Mouse (Mus musculus): ENCODE results near the gene Rorc. TPM values are rescaled to one million over a fixed set of nuclear protein-coding genes. Genes with fewer than 3 reads are reported as not detected.
A peak's percentile ranks its signal among the peaks of the same experiment; 100 is the strongest.

Gene Rorc
- total RNA-seq (2015) (0.16 and 0.55 TPM in 2 replicates), total RNA-seq (2017) (0.18 and 0.45 TPM in 2 replicates)

- no peak for ATAC-seq (ENCODE audit: poor library complexity, severe bottlenecking)
These were observed at the start of gene Rorc for GRCm38 (mm10) chr3:94372641-94373040. Gene Rorc (plus strand): TSS chr3:94372794.

GRCm38 (mm10) chr3:94328681-94329080 is 43.9 kb upstream of the Rorc start:
- ATAC-seq (ENCODE audit: poor library complexity, severe bottlenecking), result no peak

GRCm38 (mm10) chr3:94334442-94334841 is 38.2 kb upstream of the Rorc start:
- no peak for ATAC-seq (ENCODE audit: poor library complexity, severe bottlenecking)

- ATAC-seq (ENCODE audit: poor library complexity, severe bottlenecking), result no peak
These were observed 34.1 kb upstream of the Rorc start for GRCm38 (mm10) chr3:94338522-94338921.

GRCm38 (mm10) chr3:94341959-94342422 is 30.6 kb upstream of the Rorc start, which contains the start of gene Them5:
Gene Them5 (plus strand): TSS chr3:94342099.
- no peak for ATAC-seq (ENCODE audit: poor library complexity, severe bottlenecking)

- no peak for ATAC-seq (ENCODE audit: poor library complexity, severe bottlenecking)
These were observed 30.0 kb upstream of the Rorc start for GRCm38 (mm10) chr3:94342552-94342951.

- ATAC-seq (ENCODE audit: poor library complexity, severe bottlenecking), result no peak
These were observed 28.4 kb upstream of the Rorc start for GRCm38 (mm10) chr3:94344182-94344581.

- ATAC-seq (ENCODE audit: poor library complexity, severe bottlenecking), result no peak
These were observed 27.7 kb upstream of the Rorc start for GRCm38 (mm10) chr3:94344897-94345296.

GRCm38 (mm10) chr3:94348146-94348545 is 24.4 kb upstream of the Rorc start:
- no peak for ATAC-seq (ENCODE audit: poor library complexity, severe bottlenecking)

- ATAC-seq (ENCODE audit: poor library complexity, severe bottlenecking), result no peak
These were observed 11.8 kb upstream of the Rorc start for GRCm38 (mm10) chr3:94360812-94361211.

- ATAC-seq (ENCODE audit: poor library complexity, severe bottlenecking), result no peak
These were observed 10.5 kb upstream of the Rorc start, which contains the start of gene C2cd4d for GRCm38 (mm10) chr3:94362138-94362537. Gene C2cd4d (plus strand): TSS chr3:94362438.

- ATAC-seq (ENCODE audit: poor library complexity, severe bottlenecking), result no peak
These were observed 9.1 kb upstream of the Rorc start for GRCm38 (mm10) chr3:94363291-94364153.

- no peak for ATAC-seq (ENCODE audit: poor library complexity, severe bottlenecking)
These were observed 8.5 kb upstream of the Rorc start for GRCm38 (mm10) chr3:94364154-94364526.

- peak; percentile 90 for ATAC-seq (ENCODE audit: poor library complexity, severe bottlenecking)
These were observed 5.8 kb upstream of the Rorc start for GRCm38 (mm10) chr3:94366761-94367160.

GRCm38 (mm10) chr3:94367511-94367910 is 5.1 kb upstream of the Rorc start:
- no peak for ATAC-seq (ENCODE audit: poor library complexity, severe bottlenecking)

- no peak for ATAC-seq (ENCODE audit: poor library complexity, severe bottlenecking)
These were observed 4.0 kb upstream of the Rorc start for GRCm38 (mm10) chr3:94368631-94369030.

GRCm38 (mm10) chr3:94369709-94370108 is 2.9 kb upstream of the Rorc start:
- ATAC-seq (ENCODE audit: poor library complexity, severe bottlenecking), result no peak

- ATAC-seq (ENCODE audit: poor library complexity, severe bottlenecking), result no peak
These were observed 957 bp upstream of the Rorc start for GRCm38 (mm10) chr3:94371637-94372036.

- no peak for ATAC-seq (ENCODE audit: poor library complexity, severe bottlenecking)
These were observed 556 bp upstream of the Rorc start for GRCm38 (mm10) chr3:94372038-94372437.

GRCm38 (mm10) chr3:94373090-94373489 is 496 bp downstream of the Rorc start:
- no peak for ATAC-seq (ENCODE audit: poor library complexity, severe bottlenecking)

- ATAC-seq (ENCODE audit: poor library complexity, severe bottlenecking), result no peak
These were observed 1.0 kb downstream of the Rorc start for GRCm38 (mm10) chr3:94373597-94374011.

- ATAC-seq (ENCODE audit: poor library complexity, severe bottlenecking), result no peak
These were observed 2.0 kb downstream of the Rorc start for GRCm38 (mm10) chr3:94374636-94375035.
